Mouse (Mus musculus) c-Kit-positive CD71-positive TER-119-negative erythroid progenitor cells, embryonic 14.5 days (primary cell): ENCODE data around the gene Wif1.
A peak's percentile ranks its signal among the peaks of the same experiment; 100 is the strongest.

Experiments
- DNase-seq: peaks from one replicate; pipeline ENCODE4 v3.0.0-alpha.2; 2013; ENCODE audit warnings: low read depth

The Wif1 gene

GRCm38 (mm10) chr10:121033826-121034568 lies at the start of gene Wif1:
Gene Wif1 (plus strand): TSS chr10:121033960.
- DNase-seq = peak; percentile 21

- no peak for DNase-seq
Measured at GRCm38 (mm10) chr10:121002135-121002534, 31.6 kb upstream of the Wif1 start.

GRCm38 (mm10) chr10:121011496-121011895 lies 22.3 kb upstream of the Wif1 start:
- DNase-seq = no peak

- DNase-seq = no peak
Measured at GRCm38 (mm10) chr10:121016291-121016690, 17.5 kb upstream of the Wif1 start.

GRCm38 (mm10) chr10:121016711-121017503 lies 16.9 kb upstream of the Wif1 start:
- DNase-seq = no peak

GRCm38 (mm10) chr10:121022951-121023350 lies 10.8 kb upstream of the Wif1 start:
- no peak for DNase-seq

GRCm38 (mm10) chr10:121031802-121032201 lies 2.0 kb upstream of the Wif1 start:
- DNase-seq = peak; percentile 31

GRCm38 (mm10) chr10:121033128-121033791 lies 500 bp upstream of the Wif1 start:
- DNase-seq = peak; percentile 69

- DNase-seq = no peak
Measured at GRCm38 (mm10) chr10:121034569-121034947, 798 bp downstream of the Wif1 start.

- no peak for DNase-seq
Measured at GRCm38 (mm10) chr10:121038556-121039284, 5.0 kb downstream of the Wif1 start.

GRCm38 (mm10) chr10:121040911-121041310 lies 7.2 kb downstream of the Wif1 start:
- no peak for DNase-seq

GRCm38 (mm10) chr10:121047440-121047839 lies 13.7 kb downstream of the Wif1 start:
- no peak for DNase-seq

GRCm38 (mm10) chr10:121052076-121052475 lies 18.3 kb downstream of the Wif1 start:
- no peak for DNase-seq

GRCm38 (mm10) chr10:121055452-121056188 lies 21.9 kb downstream of the Wif1 start:
- DNase-seq = no peak

- no peak for DNase-seq
Measured at GRCm38 (mm10) chr10:121056823-121057222, 23.1 kb downstream of the Wif1 start.

GRCm38 (mm10) chr10:121059043-121060003 lies 25.6 kb downstream of the Wif1 start:
- no peak for DNase-seq

GRCm38 (mm10) chr10:121061336-121061835 lies 27.6 kb downstream of the Wif1 start:
- no peak for DNase-seq

- no peak for DNase-seq
Measured at GRCm38 (mm10) chr10:121062704-121063103, 28.9 kb downstream of the Wif1 start.

- DNase-seq = no peak
Measured at GRCm38 (mm10) chr10:121067416-121067951, 33.7 kb downstream of the Wif1 start.

- DNase-seq = no peak
Measured at GRCm38 (mm10) chr10:121068003-121068402, 34.2 kb downstream of the Wif1 start.
